Mouse (Mus musculus) right cerebral cortex, postnatal 14 days (tissue): ENCODE results near the gene Fam177a.
"Not testable (repeated sequence)": the region's sequence is repeated elsewhere in the genome, so short reads cannot be mapped to it uniquely, and the experiment has no call there.

ENCODE experiments used
- DNase-seq: peaks from one replicate; pipeline ENCODE4 v3.0.0; 2022

The Fam177a gene

DNA sequence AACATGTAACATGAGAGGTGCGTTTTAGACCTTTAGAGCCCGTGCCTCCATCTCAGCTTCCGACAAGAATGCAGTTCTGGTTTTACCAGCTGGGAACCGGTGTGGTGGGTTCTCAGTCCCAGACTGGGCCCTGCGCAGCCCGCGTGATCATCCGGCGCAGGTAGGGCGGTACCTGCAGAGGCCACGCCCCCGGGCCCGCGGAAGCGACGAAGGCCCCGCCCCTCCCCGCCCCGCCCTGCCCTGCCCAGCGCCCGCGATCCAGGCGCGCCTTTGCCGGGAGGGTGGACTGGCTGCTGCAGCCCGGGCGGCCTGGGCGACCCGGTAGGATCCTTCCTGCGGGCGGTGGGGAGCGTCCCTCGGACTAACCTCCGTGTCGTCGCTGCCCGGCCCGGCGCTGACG, at the start of gene Fam177a:
Gene Fam177a, plus strand, starts transcription at position 228 of the 400 bp plus-strand sequence.
- DNase-seq, result not testable (repeated sequence)

- DNase-seq, result no peak
Observed at GRCm38 (mm10) chr12:55075296-55075695, 49.0 kb upstream of the Fam177a start.

GRCm38 (mm10) chr12:55078706-55079105, 45.6 kb upstream of the Fam177a start:
- DNase-seq, result peak; percentile 7

- peak; percentile 93 for DNase-seq
Observed at GRCm38 (mm10) chr12:55079726-55080600, 44.3 kb upstream of the Fam177a start, which contains the start of the genes 2700097O09Rik and Srp54a. 2700097O09Rik (minus strand) TSS chr12:55080110. Srp54a (plus strand) TSS chr12:55080262.

- DNase-seq, result not testable (repeated sequence)
Observed at GRCm38 (mm10) chr12:55080601-55080942, 43.7 kb upstream of the Fam177a start.

DNA sequence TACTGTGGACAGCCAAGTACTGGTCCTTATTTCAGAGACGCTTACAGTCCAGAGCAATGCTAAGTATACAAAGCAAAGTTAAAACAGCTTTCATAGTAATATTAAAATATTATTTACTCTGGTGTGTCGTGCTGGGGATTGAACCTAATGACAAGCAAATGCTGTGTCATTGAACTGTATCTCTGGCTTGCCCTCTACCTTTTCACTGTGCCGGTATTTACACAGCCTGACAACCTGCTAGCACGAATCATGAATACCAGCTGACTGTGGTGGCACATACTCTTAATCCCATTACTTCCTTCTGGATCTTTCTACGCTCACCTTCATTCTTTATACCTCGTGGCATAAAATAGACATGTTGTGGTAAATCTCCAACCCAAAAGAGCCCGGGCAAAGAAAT, 32.1 kb upstream of the Fam177a start:
- DNase-seq, result not testable (repeated sequence)

GRCm38 (mm10) chr12:55112616-55113015, 11.7 kb upstream of the Fam177a start:
- DNase-seq, result not testable (repeated sequence)

- DNase-seq, result not testable (repeated sequence)
Observed at GRCm38 (mm10) chr12:55124731-55125130, 462 bp downstream of the Fam177a start.

- not testable (repeated sequence) for DNase-seq
Observed at GRCm38 (mm10) chr12:55135540-55135939, 11.3 kb downstream of the Fam177a start.

- DNase-seq, result not testable (repeated sequence)
Observed at GRCm38 (mm10) chr12:55137859-55138258, 13.6 kb downstream of the Fam177a start.

DNA sequence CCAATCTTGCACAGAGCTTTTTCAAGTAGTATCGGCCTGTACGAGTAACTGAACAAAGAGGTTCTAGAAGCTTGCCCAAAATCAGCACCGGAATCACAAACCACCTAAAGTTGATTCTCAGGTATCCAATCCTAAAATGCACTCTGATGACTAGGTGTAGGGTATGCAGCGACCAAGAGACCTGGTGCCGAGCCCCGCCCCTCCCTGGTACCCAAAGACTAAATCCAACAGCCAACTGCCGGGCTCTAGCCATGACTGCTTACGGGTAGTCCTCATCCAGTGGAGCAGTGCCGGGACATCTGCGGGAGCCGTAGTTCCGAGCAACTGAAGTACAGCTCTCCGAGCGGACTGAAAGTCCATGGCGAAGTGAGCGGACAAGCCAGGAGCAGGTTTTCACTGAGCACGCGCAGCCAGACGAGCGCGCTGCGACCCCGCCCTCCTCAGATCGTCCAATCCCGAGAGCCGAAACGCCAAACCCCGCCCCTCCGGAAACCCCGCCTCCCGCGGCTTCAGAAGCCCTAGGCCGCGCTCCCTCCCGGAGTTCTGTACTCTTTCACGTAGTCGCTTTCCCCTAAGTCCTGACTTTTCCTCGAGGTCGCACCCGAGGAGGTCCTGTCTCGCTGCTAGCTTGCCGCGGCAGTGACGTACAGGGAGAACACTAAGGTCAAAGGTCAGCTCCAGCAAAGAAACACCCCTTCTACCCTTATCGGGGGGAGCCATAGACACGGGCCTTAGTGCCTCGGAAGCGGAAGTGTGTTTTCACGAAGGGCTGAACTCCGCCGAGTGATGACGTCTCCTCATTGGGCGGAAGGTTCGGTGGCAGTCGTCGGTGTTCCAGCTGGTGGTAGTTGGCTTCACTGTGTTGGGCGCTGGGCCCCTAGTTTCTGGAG, 30.5 kb downstream of the Fam177a start, which contains the start of gene Srp54b:
Gene Srp54b, plus strand, starts transcription at position 546 of the 890 bp plus-strand sequence.
- DNase-seq, result not testable (repeated sequence)

DNA sequence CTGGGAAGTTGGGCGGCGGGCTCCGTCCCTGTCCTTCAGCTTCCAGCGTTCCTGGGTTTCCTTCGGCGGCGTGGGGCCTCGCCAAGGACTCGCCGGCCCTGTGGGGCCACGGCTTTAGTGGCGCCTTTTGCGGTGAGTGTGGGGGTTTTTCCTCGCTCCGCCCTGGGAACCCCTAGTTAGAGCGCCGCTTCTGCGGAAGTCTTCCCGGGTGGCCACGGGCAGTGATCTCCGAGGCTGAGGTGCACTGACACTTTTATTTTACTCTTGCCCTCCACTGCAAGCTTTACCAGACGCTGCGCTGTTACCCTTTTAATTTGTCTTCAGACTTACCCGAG, 31.1 kb downstream of the Fam177a start:
- DNase-seq, result not testable (repeated sequence)

GRCm38 (mm10) chr12:55167034-55167557, 42.8 kb downstream of the Fam177a start:
- not testable (repeated sequence) for DNase-seq

DNA sequence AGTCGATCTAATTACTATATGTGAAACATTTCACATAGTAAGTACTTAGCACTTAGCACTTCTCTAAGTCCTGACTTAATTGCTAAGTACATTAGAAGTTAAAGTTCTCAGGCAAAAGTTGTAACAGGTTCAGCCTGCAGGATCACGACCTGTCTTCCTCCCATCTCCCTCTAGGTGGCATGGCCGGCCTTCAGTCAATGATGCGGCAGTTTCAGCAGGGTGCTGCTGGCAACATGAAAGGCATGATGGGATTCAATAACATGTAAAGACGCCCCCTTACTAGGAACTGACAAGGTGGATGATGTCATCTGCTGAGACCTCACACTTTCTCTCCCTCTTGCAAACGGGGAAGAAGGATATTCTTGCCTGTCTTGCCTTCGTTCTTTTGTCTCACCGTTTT, 63.4 kb downstream of the Fam177a start:
- DNase-seq, result not testable (repeated sequence)

DNA sequence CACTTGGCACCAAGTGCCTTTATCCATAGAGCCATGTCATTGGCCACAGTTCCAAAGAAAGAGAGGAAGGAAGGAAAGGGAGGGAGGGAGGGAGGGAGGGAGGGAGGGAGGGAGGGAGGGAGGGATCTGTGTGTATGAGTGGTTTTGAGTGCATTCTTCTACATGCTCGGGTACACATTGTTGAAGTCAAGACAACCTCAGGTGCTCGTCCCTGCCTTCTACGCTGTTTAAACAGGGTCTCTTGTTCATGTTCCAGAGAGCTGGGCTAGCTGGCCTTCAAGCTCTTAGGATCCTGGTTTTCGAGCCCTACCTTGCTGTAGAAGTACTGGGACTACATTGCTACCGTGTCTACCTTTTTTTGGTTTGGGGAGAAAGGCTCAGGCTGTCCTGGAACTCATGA, 64.9 kb downstream of the Fam177a start:
- not testable (repeated sequence) for DNase-seq
